Mouse (Mus musculus) cerebellum, adult 2 months (tissue): Measurements from ENCODE around the gene D630045J12Rik.

Experiments used
- CTCF ChIP-seq: fragments of 200-500 bp; IDR thresholded peaks from 2 replicates; pipeline ENCODE4 v1.5.1; 2011; ENCODE audit warnings: low read depth, mild to moderate bottlenecking, control low read depth, low read length, moderate library complexity, borderline replicate concordance; ENCODE audit not compliant: insufficient read depth
- POLR2A ChIP-seq: fragments of 200-500 bp; IDR thresholded peaks from 2 replicates; pipeline ENCODE4 v1.6.1; 2011; ENCODE audit warnings: low read length, control low read depth, borderline replicate concordance; ENCODE audit not compliant: insufficient read depth

DNA sequence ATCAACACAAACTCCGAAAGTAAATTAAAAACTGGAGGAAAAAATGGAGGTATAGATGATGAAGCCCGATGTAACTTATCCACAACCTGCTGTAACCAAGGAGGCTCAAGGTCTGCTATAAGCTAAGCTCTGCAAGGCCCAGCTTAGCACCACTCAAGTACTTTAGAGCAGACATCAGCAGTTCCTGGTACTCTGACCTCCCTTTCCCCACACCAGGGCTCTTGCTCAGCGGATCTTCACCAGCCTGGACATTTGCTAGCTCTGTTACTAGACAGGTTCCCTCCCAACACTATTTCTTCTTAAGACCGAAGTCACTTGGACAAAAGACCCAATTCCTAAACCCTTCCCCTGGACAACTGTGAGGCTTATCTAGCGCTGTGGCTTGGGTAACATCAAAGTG lies 128.9 kb downstream of the D630045J12Rik start:
- TF ChIP-seq POLR2A (no peak), CTCF (no peak)
